Mouse (Mus musculus): ENCODE data around the gene Smu1.

DNA sequence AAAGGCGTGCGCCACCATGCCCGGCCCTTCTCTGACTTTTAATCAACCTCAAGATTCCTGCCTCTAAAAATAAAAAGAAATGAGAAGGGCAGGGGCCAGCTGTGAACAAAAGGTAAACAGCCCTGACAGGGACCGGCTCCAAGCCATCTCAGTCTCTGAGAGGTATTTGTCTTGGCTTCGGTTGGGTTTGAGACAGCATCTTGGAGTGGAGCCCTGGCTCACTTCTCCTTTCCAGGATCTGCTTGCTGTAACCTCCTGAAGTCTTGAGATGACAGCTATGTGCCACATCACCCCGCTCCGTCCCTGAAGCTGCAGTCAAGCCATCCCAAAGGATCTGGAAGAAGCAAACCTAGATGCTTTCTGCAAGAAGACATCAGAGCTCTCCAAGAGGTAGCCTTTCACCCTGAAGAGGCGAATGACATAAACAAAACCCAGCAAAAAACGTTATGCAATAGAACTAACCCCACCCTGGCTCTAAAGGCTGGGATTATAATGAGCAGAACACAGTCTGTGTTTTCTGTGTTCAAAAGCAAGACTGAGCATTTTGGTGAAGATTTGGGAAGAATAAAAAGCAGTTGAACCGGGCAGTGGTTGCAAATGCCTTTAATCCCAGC is 26.9 kb upstream of the Smu1 start:
- no peak for TF ChIP-seq POLR2A (IDR thresholded peaks at IDR 0.05; ENCODE audit: borderline replicate concordance, low read depth, low read length)
- no peak for TF ChIP-seq CTCF (IDR thresholded peaks at IDR 0.05; ENCODE audit: low read depth, low read length)
